Comparison of ENCODE assay signal across 10 mouse cellular contexts in genomic region chr5:147574517-147574916, GRCm38 (mm10).
DNase-seq lines count a peak whose midpoint lies in the region; ATAC-seq and TF ChIP-seq lines count a peak whose summit lies in the region.
"Had no signal": no experiment of that assay in that cellular context is flagged by ENCODE, and none has a peak within 500 bp of the region (broad histone marks: within the 10 kb centered on the region; RNA-seq: fewer than 3 reads in every experiment).

No protein-coding gene starts in this region.

- DNase-seq in testis, postnatal 10 days (ENCODE audit: low spot score), result peak; percentile 52
- no peak for DNase-seq in testis, postnatal 14 days (ENCODE audit: low spot score)
- peak; percentile 78 to 83 for DNase-seq in kidney, postnatal 36 days
- DNase-seq in midbrain, postnatal 0 days (ENCODE audit: low spot score), result no peak
- DNase-seq in left cerebral cortex, adult 18-20 months (ENCODE audit: low spot score in 2 of 2), result no peak
- no peak for DNase-seq in embryo, embryonic 11 days
- DNase-seq: midbrain, embryonic 14.5 days; right cerebral cortex, postnatal 25 days had no signal

- no peak overlapping the region for H3K4me2 ChIP-seq in heart, embryonic 16.5 days (ENCODE audit: low read depth, low read length)
- H3K4me2 ChIP-seq in stomach, embryonic 16.5 days (ENCODE audit: low read depth, low read length), result no peak overlapping the region
- no peak overlapping the region for H3K4me2 ChIP-seq in midbrain, postnatal 0 days (ENCODE audit: low read depth, low read length, poor library complexity, severe bottlenecking)

- H3K9me3 ChIP-seq in heart, embryonic 16.5 days (replicated peaks; ENCODE audit: control insufficient read depth, low read length), result no peaks in the 10 kb centered on the region
- H3K9me3 ChIP-seq in stomach, embryonic 16.5 days (replicated peaks; ENCODE audit: control insufficient read depth, low read length), result no peaks in the 10 kb centered on the region
- no peaks in the 10 kb centered on the region for H3K9me3 ChIP-seq in midbrain, postnatal 0 days (ENCODE audit: low read length)

- 27% methylated on average over 8 of the region's 8 CpGs for WGBS in heart, embryonic 16.5 days
- WGBS in stomach, embryonic 16.5 days, result 63% methylated on average over 8 of the region's 8 CpGs
- WGBS in midbrain, postnatal 0 days, result 71% methylated on average over 8 of the region's 8 CpGs

- H3K4me3 ChIP-seq in heart, embryonic 16.5 days (ENCODE audit: low read length), result no peak overlapping the region
- H3K4me3 ChIP-seq in stomach, embryonic 16.5 days (replicated peaks; ENCODE audit: low read length), result no peak overlapping the region
- no peak overlapping the region for H3K4me3 ChIP-seq in midbrain, postnatal 0 days (ENCODE audit: low read depth, low read length)

- H3K4me1 ChIP-seq in heart, embryonic 16.5 days (ENCODE audit: control insufficient read depth, insufficient read depth, low read length), result no peaks in the 10 kb centered on the region
- no peaks in the 10 kb centered on the region for H3K4me1 ChIP-seq in stomach, embryonic 16.5 days (ENCODE audit: control insufficient read depth, insufficient read depth, low read length)
- no peaks in the 10 kb centered on the region for H3K4me1 ChIP-seq in midbrain, postnatal 0 days (ENCODE audit: insufficient read depth, low read length)

- ATAC-seq in heart, embryonic 16.5 days (replicated peaks; ENCODE audit: extremely low read depth, insufficient read depth, low FRiP score), result peak; percentile 63
- ATAC-seq in stomach, embryonic 16.5 days (ENCODE audit: insufficient read depth, low FRiP score), result peak; percentile 60; the same call in 1 of the 2 replicates
- ATAC-seq in midbrain, postnatal 0 days (ENCODE audit: low FRiP score), result no peak

- no peaks in the 10 kb centered on the region for H3K36me3 ChIP-seq in heart, embryonic 16.5 days (ENCODE audit: control insufficient read depth, insufficient read depth)
- no peaks in the 10 kb centered on the region for H3K36me3 ChIP-seq in stomach, embryonic 16.5 days (ENCODE audit: control insufficient read depth, insufficient read depth, low read length)
- H3K36me3 ChIP-seq in midbrain, postnatal 0 days (ENCODE audit: insufficient read depth, low read length), result no peaks in the 10 kb centered on the region

- no peak for TF ChIP-seq CTCF in midbrain, postnatal 0 days (IDR thresholded peaks at IDR 0.05)

- no peak overlapping the region for H3K27ac ChIP-seq in heart, embryonic 16.5 days (ENCODE audit: low read length)
- H3K27ac ChIP-seq in stomach, embryonic 16.5 days (ENCODE audit: low read length), result no peak overlapping the region
- H3K27ac ChIP-seq in midbrain, postnatal 0 days (ENCODE audit: low read depth, low read length), result no peak overlapping the region

- no peak overlapping the region for H3K9ac ChIP-seq in heart, embryonic 16.5 days (ENCODE audit: low read length)
- no peak overlapping the region for H3K9ac ChIP-seq in stomach, embryonic 16.5 days (ENCODE audit: low read length)
- H3K9ac ChIP-seq in midbrain, postnatal 0 days (replicated peaks; ENCODE audit: low read length, poor library complexity, severe bottlenecking), result no peak overlapping the region

- no peaks in the 10 kb centered on the region for H3K27me3 ChIP-seq in heart, embryonic 16.5 days (ENCODE audit: control insufficient read depth, insufficient read depth, low read length)
- H3K27me3 ChIP-seq in stomach, embryonic 16.5 days (ENCODE audit: control insufficient read depth, insufficient read depth, low read length), result no peaks in the 10 kb centered on the region
- H3K27me3 ChIP-seq in midbrain, postnatal 0 days (ENCODE audit: insufficient read depth, low read length), result no peaks in the 10 kb centered on the region

Comparison
In these comparisons a context has a peak if more than half of its experiments do, and no peak if none do; other contexts are left out.
1. DNase-seq: peak in testis, postnatal 10 days (single experiment) and kidney, postnatal 36 days (2 of 2); none in testis, postnatal 14 days (single experiment), midbrain, postnatal 0 days (single experiment), left cerebral cortex, adult 18-20 months (0 of 2) and embryo, embryonic 11 days (single experiment).